Mouse (Mus musculus) intestine, embryonic 16.5 days (tissue): ENCODE results near the gene Rbm14. TPM values are rescaled to one million over a fixed set of nuclear protein-coding genes. Genes with fewer than 3 reads are reported as not detected.

ENCODE experiments used
- ATAC-seq: fragments of 200-750 bp; cut with Nextera tagmentation; 2 replicates; pipeline ENCODE4 v1.8.0; 2017; ENCODE audit warnings: moderate TSS enrichment, moderate library complexity
- H3K27ac ChIP-seq: fragments of 300-500 bp; sonication (generic); 2 replicates; pipeline ENCODE4 v1.5.1; 2014; ENCODE audit warnings: mild to moderate bottlenecking, low read length
- H3K27me3 ChIP-seq: fragments of 300-500 bp; sonication (generic); replicated peaks from 2 replicates; pipeline ENCODE4 v1.6.1; 2014; ENCODE audit warnings: low read length, control low read depth, mixed read lengths; ENCODE audit not compliant: control insufficient read depth, insufficient read depth
- H3K36me3 ChIP-seq: fragments of 300-500 bp; sonication (generic); 2 replicates; pipeline ENCODE4 v1.6.1; 2014; ENCODE audit warnings: low read length, control low read depth; ENCODE audit not compliant: control insufficient read depth, insufficient read depth
- H3K4me1 ChIP-seq: fragments of 300-500 bp; sonication (generic); 2 replicates; pipeline ENCODE4 v1.6.1; 2014; ENCODE audit warnings: low read length, control low read depth, mixed read lengths; ENCODE audit not compliant: control insufficient read depth, insufficient read depth
- H3K4me2 ChIP-seq: fragments of 300-500 bp; sonication (generic); 2 replicates; pipeline ENCODE4 v1.6.1; 2014; ENCODE audit warnings: low read depth, low read length, control low read depth
- H3K4me3 ChIP-seq: fragments of 300-500 bp; sonication (generic); 2 replicates; pipeline ENCODE4 v1.5.1; 2014; ENCODE audit warnings: mild to moderate bottlenecking, low read length
- H3K9ac ChIP-seq: fragments of 300-500 bp; sonication (generic); 2 replicates; pipeline ENCODE4 v1.6.1; 2014; ENCODE audit warnings: low read depth, low read length
- H3K9me3 ChIP-seq: fragments of 300-500 bp; sonication (generic); 2 replicates; pipeline ENCODE4 v1.6.1; 2016; ENCODE audit warnings: low read length, control low read depth; ENCODE audit not compliant: control insufficient read depth
- WGBS: fragments of 180-500 bp; shearing (Covaris S2); extraction: QIAGEN DNeasy Blood & Tissue Kit; methylation state at CpG from one replicate; pipeline ENCODE4 v1.1.7; 2014; 5-methylcytosine and 5-hydroxymethylcytosine counted together
- polyA plus RNA-seq: library from polyadenylated mRNA; unstranded; fragments of >200 nt; fragmentation: Nextera tagmentation; extraction: Ambion mirVana; gene quantifications from 2 replicates; pipeline ENCODE4 v1.2.1, GENCODE M21; 2015

Gene Rbm14
- polyA plus RNA-seq, 1 experiment from 2014 or later = 77.0 TPM

GRCm38 (mm10) chr19:4845846-4846245, 34.4 kb upstream of the Rbm14 start:
- no peak for ATAC-seq
- WGBS = 59% methylated on average over 2 of the region's 2 CpGs

GRCm38 (mm10) chr19:4842611-4843010, 31.2 kb upstream of the Rbm14 start:
- no peak overlapping the region for H3K27ac ChIP-seq
- no peak for ATAC-seq
- no peaks in the 10 kb centered on the region for H3K9me3 ChIP-seq
- H3K4me2 ChIP-seq = no peak overlapping the region
- no peaks in the 10 kb centered on the region for H3K36me3 ChIP-seq
- no peak overlapping the region for H3K9ac ChIP-seq
- peaks cover 9% of the 10 kb centered on the region; the same call in 1 of the 2 replicates for H3K27me3 ChIP-seq
- WGBS = 67% methylated on average over 2 of the region's 2 CpGs
- H3K4me3 ChIP-seq = no peak overlapping the region
- peaks cover 11% of the 10 kb centered on the region for H3K4me1 ChIP-seq

More at GRCm38 (mm10) chr19:4845846-4846245, 34.4 kb upstream of the Rbm14 start:
- Histone ChIP-seq H3K4me3 (no peak overlapping the region), H3K9ac (no peak overlapping the region), H3K36me3 (no peaks in the 10 kb centered on the region), H3K27me3 (peaks cover 3% of the 10 kb centered on the region; the same call in 1 of the 2 replicates), H3K27ac (no peak overlapping the region), H3K4me2 (no peak overlapping the region), H3K4me1 (no peaks in the 10 kb centered on the region), H3K9me3 (no peaks in the 10 kb centered on the region)

- ATAC-seq = no peak
- Histone ChIP-seq H3K4me3 (no peak overlapping the region), H3K4me2 (no peak overlapping the region), H3K4me1 (peaks cover 14% of the 10 kb centered on the region), H3K9me3 (no peaks in the 10 kb centered on the region), H3K27me3 (peaks cover 9% of the 10 kb centered on the region; the same call in 1 of the 2 replicates), H3K9ac (no peak overlapping the region), H3K36me3 (no peaks in the 10 kb centered on the region), H3K27ac (no peak overlapping the region)
- 80% methylated on average over 9 of the region's 9 CpGs for WGBS
Observed at GRCm38 (mm10) chr19:4840848-4841247, 29.4 kb upstream of the Rbm14 start.

GRCm38 (mm10) chr19:4839149-4839548, 27.7 kb upstream of the Rbm14 start, which contains the start of the genes Ccs and Ccdc87:
Ccs (minus strand) TSS chr19:4839332.
Ccdc87 (plus strand) TSS chr19:4839366.
- peaks cover 9% of the 10 kb centered on the region; the same call in 1 of the 2 replicates for H3K27me3 ChIP-seq
- H3K27ac ChIP-seq = no peak within 1 kb of the TSS
- H3K4me1 ChIP-seq = peaks cover 14% of the 10 kb centered on the region
- H3K4me2 ChIP-seq = peak within 1 kb of the TSS; percentile 97
- H3K4me3 ChIP-seq = peak within 1 kb of the TSS; percentile 63
- peak; percentile 99 for ATAC-seq
- H3K9ac ChIP-seq = peak within 1 kb of the TSS; percentile 78
- H3K9me3 ChIP-seq = no peaks in the 10 kb centered on the region
- WGBS = 0% methylated on average over 25 of the region's 25 CpGs
- H3K36me3 ChIP-seq = no peaks in the 10 kb centered on the region

GRCm38 (mm10) chr19:4838526-4839140, 27.2 kb upstream of the Rbm14 start:
- Histone ChIP-seq H3K4me1 (peaks cover 14% of the 10 kb centered on the region), H3K4me2 (peak overlapping the region; percentile 97), H3K27me3 (peaks cover 9% of the 10 kb centered on the region; the same call in 1 of the 2 replicates), H3K27ac (no peak overlapping the region), H3K36me3 (no peaks in the 10 kb centered on the region), H3K4me3 (peak overlapping the region; percentile 63), H3K9me3 (no peaks in the 10 kb centered on the region), H3K9ac (peak overlapping the region; percentile 78)
- peak; percentile 49 for ATAC-seq
- WGBS = 29% methylated on average over 10 of the region's 10 CpGs

- no peaks in the 10 kb centered on the region for H3K36me3 ChIP-seq
- 97% methylated on average over 6 of the region's 6 CpGs for WGBS
- peaks cover 9% of the 10 kb centered on the region; the same call in 1 of the 2 replicates for H3K27me3 ChIP-seq
- H3K4me3 ChIP-seq = no peak overlapping the region
- H3K4me1 ChIP-seq = peaks cover 14% of the 10 kb centered on the region
- no peak for ATAC-seq
- H3K9me3 ChIP-seq = no peaks in the 10 kb centered on the region
- no peak overlapping the region for H3K9ac ChIP-seq
- no peak overlapping the region for H3K27ac ChIP-seq
- H3K4me2 ChIP-seq = no peak overlapping the region
Observed at GRCm38 (mm10) chr19:4837049-4837448, 25.6 kb upstream of the Rbm14 start.

- no peak overlapping the region for H3K4me2 ChIP-seq
- H3K4me1 ChIP-seq = peaks cover 14% of the 10 kb centered on the region
- no peak for ATAC-seq
- H3K9ac ChIP-seq = no peak overlapping the region
- no peak overlapping the region for H3K4me3 ChIP-seq
- no peaks in the 10 kb centered on the region for H3K9me3 ChIP-seq
- WGBS = 51% methylated on average over 2 of the region's 2 CpGs
- H3K27ac ChIP-seq = peak overlapping the region; percentile 30; the same call in 1 of the 2 replicates
- H3K36me3 ChIP-seq = no peaks in the 10 kb centered on the region
- H3K27me3 ChIP-seq = peaks cover 6% of the 10 kb centered on the region; the same call in 1 of the 2 replicates
Observed at GRCm38 (mm10) chr19:4836096-4836495, 24.7 kb upstream of the Rbm14 start.

- no peak overlapping the region for H3K4me3 ChIP-seq
- no peaks in the 10 kb centered on the region for H3K9me3 ChIP-seq
- no peak overlapping the region for H3K27ac ChIP-seq
- ATAC-seq = no peak
- no peaks in the 10 kb centered on the region for H3K27me3 ChIP-seq
- no peak overlapping the region for H3K4me2 ChIP-seq
- H3K36me3 ChIP-seq = no peaks in the 10 kb centered on the region
- no peak overlapping the region for H3K9ac ChIP-seq
- 86% methylated on average over 8 of the region's 8 CpGs for WGBS
- H3K4me1 ChIP-seq = peaks cover 11% of the 10 kb centered on the region
Observed at GRCm38 (mm10) chr19:4833977-4834376, 22.5 kb upstream of the Rbm14 start.

GRCm38 (mm10) chr19:4829156-4829555, 17.7 kb upstream of the Rbm14 start:
- Histone ChIP-seq H3K4me2 (no peak overlapping the region), H3K4me1 (0 out of 2 replicates have a peak, but pooled peaks cover 3% of the 10 kb centered on the region), H3K27me3 (no peaks in the 10 kb centered on the region), H3K27ac (no peak overlapping the region), H3K9ac (no peak overlapping the region), H3K9me3 (no peaks in the 10 kb centered on the region), H3K36me3 (no peaks in the 10 kb centered on the region), H3K4me3 (no peak overlapping the region)
- peak; percentile 39 for ATAC-seq
- WGBS = 55% methylated on average over 7 of the region's 7 CpGs
